Mouse (Mus musculus) liver, embryonic 14.5 days (tissue): ENCODE data around the gene Cdkn2aipnl. TPM values are rescaled to one million over a fixed set of nuclear protein-coding genes. Genes with fewer than 3 reads are reported as not detected.

Source experiments
- ATAC-seq: fragments of 200-750 bp; cut with Nextera tagmentation; 2 replicates; pipeline ENCODE4 v1.8.0; 2017; ENCODE audit warnings: moderate number of reproducible peaks, mild to moderate bottlenecking, moderate library complexity; ENCODE audit not compliant: insufficient read depth
- DNase-seq, 3 experiments: peaks; one replicate each; pipeline ENCODE4 v3.0.0-alpha.2; 2012 to 2013; ENCODE audit warnings: low read depth in 3 of 3, low spot score in 3 of 3
- H3K27ac ChIP-seq: fragments of 300-500 bp; sonication (generic); 2 replicates; pipeline ENCODE4 v1.5.1; 2014; ENCODE audit warnings: moderate library complexity, mild to moderate bottlenecking, control low read depth, inconsistent platforms
- H3K27me3 ChIP-seq: fragments of 300-500 bp; sonication (generic); 2 replicates; pipeline ENCODE4 v1.6.1; 2014; ENCODE audit warnings: mild to moderate bottlenecking, low read length, moderate library complexity; ENCODE audit not compliant: control insufficient read depth, insufficient read depth
- H3K36me3 ChIP-seq: fragments of 300-500 bp; sonication (generic); replicated peaks from 2 replicates; pipeline ENCODE4 v1.6.1; 2014; ENCODE audit warnings: low read depth; ENCODE audit not compliant: control insufficient read depth, insufficient read depth
- H3K4me1 ChIP-seq, 2 experiments: fragments of 200-500 bp in 1 of 2; fragments of 300-500 bp in 1 of 2; sonication (generic) in 1 of 2; replicated peaks; 2 replicates each; pipeline ENCODE4 v1.6.1; 2012 to 2014; ENCODE audit warnings: antibody characterized with exemption in 1 of 2, inconsistent platforms in 1 of 2, low read length in 1 of 2; ENCODE audit not compliant: control insufficient read depth in 2 of 2, insufficient read depth in 2 of 2
- H3K4me2 ChIP-seq: fragments of 300-500 bp; sonication (generic); 2 replicates; pipeline ENCODE4 v1.6.1; 2014; ENCODE audit warnings: low read depth, mild to moderate bottlenecking, control low read depth, moderate library complexity
- H3K4me3 ChIP-seq, 2 experiments: fragments of 200-500 bp in 1 of 2; fragments of 300-500 bp in 1 of 2; sonication (generic) in 1 of 2; 2 replicates each; pipeline ENCODE4 v1.5.1; 2012 to 2014; ENCODE audit warnings: low read depth in 2 of 2, low read length in 2 of 2, mild to moderate bottlenecking in 2 of 2, control low read depth in 1 of 2, inconsistent platforms in 1 of 2, moderate library complexity in 1 of 2; ENCODE audit not compliant: insufficient read depth in 1 of 2
- H3K9ac ChIP-seq: fragments of 300-500 bp; sonication (generic); replicated peaks from 2 replicates; pipeline ENCODE4 v1.6.1; 2014; ENCODE audit warnings: mild to moderate bottlenecking, control low read depth, moderate library complexity
- H3K9me3 ChIP-seq: fragments of 300-500 bp; sonication (generic); 2 replicates; pipeline ENCODE4 v1.6.1; 2016; ENCODE audit warnings: low read length, mixed read lengths; ENCODE audit not compliant: control insufficient read depth
- CTCF ChIP-seq: IDR thresholded peaks from 2 replicates; pipeline ENCODE4 v1.5.1; 2016; ENCODE audit warnings: antibody characterized with exemption, low read depth, control low read depth
- EP300 ChIP-seq: IDR thresholded peaks from 2 replicates; pipeline ENCODE4 v1.6.1; 2016; ENCODE audit warnings: antibody characterized with exemption, low read depth
- WGBS: fragments of 180-500 bp; shearing (Covaris S2); extraction: QIAGEN DNeasy Blood & Tissue Kit; methylation state at CpG from one replicate; pipeline ENCODE4 v1.1.7; 2014; ENCODE audit not compliant: insufficient replicate concordance; 5-methylcytosine and 5-hydroxymethylcytosine counted together
- polyA plus RNA-seq, 2 experiments: library from polyadenylated mRNA; depleted of rRNA in 1 of 2; stranded (reverse) in 1 of 2; unstranded in 1 of 2; fragments of >200 nt; fragmentation: Nextera tagmentation in 1 of 2; extraction: Ambion mirVana in 1 of 2; gene quantifications; 2 replicates each; pipeline versions ENCODE4 v1.2.1 to v1.2.3; 2012 to 2014

The Cdkn2aipnl gene
- polyA plus RNA-seq (2012; rRNA removed) (19.0 and 20.4 TPM in 2 replicates), polyA plus RNA-seq (2014; fragmentation: Nextera tagmentation; extraction: Ambion mirVana) (53.5 and 55.5 TPM in 2 replicates)

DNA sequence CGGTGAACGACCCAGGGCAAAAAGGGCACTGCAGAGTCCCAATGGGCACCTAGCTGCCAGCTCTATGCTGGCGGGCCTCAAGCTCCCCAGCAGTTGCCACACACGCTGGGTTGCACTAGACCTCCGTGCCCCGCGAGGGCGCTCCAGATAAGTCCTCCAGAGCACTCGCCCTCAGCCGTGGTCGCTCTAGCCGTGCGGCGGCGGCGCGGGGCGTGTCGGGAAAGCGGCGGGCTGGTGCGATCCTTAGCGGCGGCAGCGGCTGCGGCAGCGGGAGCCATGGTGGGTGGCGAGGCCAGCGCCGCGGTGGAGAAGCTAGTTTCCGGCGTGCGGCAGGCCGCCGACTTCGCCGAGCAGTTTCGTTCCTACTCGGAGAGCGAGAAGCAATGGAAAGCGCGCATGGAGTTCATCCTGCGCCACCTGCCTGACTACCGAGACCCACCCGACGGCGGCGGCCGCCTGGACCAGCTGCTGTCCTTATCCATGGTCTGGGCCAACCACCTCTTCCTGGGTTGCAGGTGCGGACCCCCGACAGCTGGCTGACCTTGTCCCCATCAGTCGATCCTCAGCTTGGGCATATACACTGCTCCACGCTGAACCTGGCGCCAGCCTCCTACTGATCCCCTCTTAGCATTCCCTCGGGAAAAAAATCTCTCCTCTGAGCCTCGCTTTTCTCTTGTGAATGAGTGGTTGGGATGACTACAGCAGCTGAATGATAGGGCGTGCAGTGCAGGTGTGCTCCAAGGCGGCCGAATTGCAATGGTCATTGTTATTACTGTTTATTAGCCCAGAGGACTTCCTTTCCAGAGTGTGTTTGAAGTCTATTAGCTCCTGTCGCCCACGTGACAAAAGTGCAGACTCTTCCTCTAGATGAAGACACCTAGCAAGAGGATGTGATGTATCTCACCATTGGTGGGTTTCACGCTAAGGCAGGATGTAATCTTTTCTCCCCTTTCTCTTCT lies at the start of gene Cdkn2aipnl:
TSS of gene Cdkn2aipnl (plus strand) at position 219 of the 959 bp plus-strand sequence.
- ATAC-seq (peak; percentile 93), DNase-seq (peak; percentile 87 to 91 (median 88))
- Histone ChIP-seq H3K9ac (peak within 1 kb of the TSS; percentile 75), H3K4me1 (peaks cover 5 to 13% of the 10 kb centered on the region in 2 experiments; a peak in 3 of 4 replicates), H3K27ac (peak within 1 kb of the TSS; percentile 14; the same call in 1 of the 2 replicates), H3K4me2 (peak within 1 kb of the TSS; percentile 89), H3K27me3 (no peaks in the 10 kb centered on the region), H3K4me3 (peak within 1 kb of the TSS; percentile 66 to 68), H3K36me3 (peaks cover 24% of the 10 kb centered on the region), H3K9me3 (no peaks in the 10 kb centered on the region)
- TF ChIP-seq EP300 (no peak), CTCF (peak; percentile 93)
- 1% methylated on average over 63 of the region's 63 CpGs for WGBS

DNA sequence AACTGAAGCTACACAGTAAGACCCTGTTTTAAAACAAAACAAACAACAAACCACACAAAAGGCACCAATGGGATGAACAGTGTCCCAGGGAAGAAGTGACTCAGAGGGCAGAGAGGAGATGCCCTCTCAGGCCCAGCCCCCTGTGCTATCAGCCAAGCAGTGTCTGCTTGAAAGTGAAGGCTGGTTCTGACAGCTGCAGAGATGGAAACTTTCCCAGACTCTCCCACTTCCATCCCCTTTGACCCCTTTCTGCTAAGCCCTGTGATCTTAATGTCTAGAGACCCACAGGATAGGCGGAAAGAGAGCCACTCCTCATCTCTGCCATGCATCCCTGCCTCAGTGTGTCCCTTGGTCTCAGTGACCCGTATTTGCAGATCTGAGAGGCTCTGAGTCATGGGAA lies 49.5 kb upstream of the Cdkn2aipnl start:
- WGBS: 43% methylated on average over 2 of the region's 2 CpGs
- Histone ChIP-seq H3K27me3 (no peaks in the 10 kb centered on the region), H3K9me3 (no peaks in the 10 kb centered on the region), H3K4me3 (no peak overlapping the region), H3K36me3 (no peaks in the 10 kb centered on the region), H3K27ac (no peak overlapping the region), H3K9ac (no peak overlapping the region), H3K4me2 (no peak overlapping the region), H3K4me1 (peaks cover 2 to 4% of the 10 kb centered on the region in 2 experiments; a peak in 2 of 4 replicates)
- no peak for DNase-seq
- no peak for TF ChIP-seq CTCF
- no peak for TF ChIP-seq EP300
- ATAC-seq: no peak

DNA sequence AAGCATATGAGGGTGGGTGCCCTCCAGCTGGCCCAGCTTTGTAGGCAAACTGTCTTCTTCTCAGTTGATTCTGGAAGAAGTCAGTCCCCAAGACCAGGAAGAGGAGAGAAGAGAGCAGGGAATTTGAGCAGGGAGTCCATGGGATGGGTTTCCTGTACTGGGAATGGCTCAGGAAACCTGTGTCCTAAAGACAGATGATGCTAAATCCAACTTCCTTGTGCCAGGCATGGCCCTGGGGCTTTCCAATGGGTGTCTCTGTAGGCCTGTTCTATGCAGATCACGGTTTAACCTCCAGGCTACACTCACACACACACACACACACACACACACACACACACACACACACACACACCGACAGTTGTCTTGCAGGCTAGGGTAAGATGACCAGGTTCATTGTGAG lies 48.9 kb upstream of the Cdkn2aipnl start:
- TF ChIP-seq CTCF (no peak), EP300 (no peak)
- Histone ChIP-seq H3K27me3 (no peaks in the 10 kb centered on the region), H3K9me3 (no peaks in the 10 kb centered on the region), H3K4me3 (no peak overlapping the region), H3K36me3 (no peaks in the 10 kb centered on the region), H3K27ac (no peak overlapping the region), H3K4me2 (no peak overlapping the region), H3K9ac (no peak overlapping the region), H3K4me1 (peaks cover 2 to 4% of the 10 kb centered on the region in 2 experiments; a peak in 2 of 4 replicates)
- 59% methylated on average over 2 of the region's 2 CpGs for WGBS
- no peak for DNase-seq
- ATAC-seq: no peak

DNA sequence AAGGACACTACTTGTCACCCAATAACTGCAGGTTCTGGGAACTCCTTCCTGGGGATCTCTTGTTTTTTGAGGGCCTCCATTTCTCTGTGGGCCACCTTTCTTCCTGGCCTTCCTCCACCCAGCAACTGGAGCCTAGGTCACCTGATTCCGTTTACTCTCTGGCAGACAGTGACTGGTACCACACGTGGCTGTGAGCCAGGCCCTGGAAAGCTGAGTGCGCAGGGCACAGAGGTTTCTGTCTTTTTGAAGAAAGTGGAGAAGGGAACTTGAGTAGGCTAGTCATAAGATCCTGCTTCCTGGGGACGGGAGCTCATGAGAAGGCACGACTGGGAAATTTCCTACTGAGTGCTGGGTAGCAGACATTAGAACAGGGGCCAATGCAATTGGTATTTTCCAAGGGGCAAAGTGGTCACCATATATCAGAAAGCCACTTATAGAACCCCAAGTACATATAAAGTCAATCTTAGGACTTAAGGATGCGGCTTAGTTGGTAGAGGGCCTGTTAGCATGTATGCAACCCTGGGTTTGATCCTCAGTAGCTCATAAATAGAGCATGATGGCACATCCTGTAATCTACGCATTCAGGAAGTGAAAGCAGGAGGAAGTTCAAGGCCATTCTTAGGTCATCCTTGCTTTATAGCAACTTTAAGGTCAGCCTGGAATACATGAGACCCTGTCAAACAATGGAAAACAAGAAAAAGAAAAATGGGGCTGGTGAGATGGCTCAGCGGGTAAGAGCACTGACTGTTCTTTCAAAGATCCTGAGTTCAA lies 45.9 kb upstream of the Cdkn2aipnl start:
- 54% methylated on average over 8 of the region's 8 CpGs for WGBS
- ATAC-seq (no peak), DNase-seq (no peak)
- no peak overlapping the region for H3K9ac ChIP-seq
- TF ChIP-seq EP300 (no peak), CTCF (no peak)
- H3K36me3 ChIP-seq: no peaks in the 10 kb centered on the region
- H3K4me1 ChIP-seq: no peaks in the 10 kb centered on the region
- H3K4me3 ChIP-seq: no peak overlapping the region
- H3K27ac ChIP-seq: no peak overlapping the region
- no peaks in the 10 kb centered on the region for H3K27me3 ChIP-seq
- H3K9me3 ChIP-seq: no peaks in the 10 kb centered on the region
- no peak overlapping the region for H3K4me2 ChIP-seq
